Mouse (Mus musculus) cerebellum, adult 9-10 months (tissue): ENCODE results near the gene Mapk1.

Source experiments
- DNase-seq: peaks from one replicate; pipeline ENCODE4 v3.0.0; 2022

Gene Mapk1

GRCm38 (mm10) chr16:17086669-17087193, 103.5 kb downstream of the Mapk1 start:
- DNase-seq, result no peak

- DNase-seq, result no peak
Observed at GRCm38 (mm10) chr16:17088346-17088745, 105.2 kb downstream of the Mapk1 start.

- no peak for DNase-seq
Observed at GRCm38 (mm10) chr16:17096938-17097337, 113.8 kb downstream of the Mapk1 start.
